Mouse (Mus musculus): ENCODE measurements at regions not wholly inside any gene's neighbourhood (a gene's known extent, or its start where the extent isn't known, plus 50 kb on each side); places are given as distances from the start of the nearest gene placed in this dataset.
"Not testable (repeated sequence)": the region's sequence is repeated elsewhere in the genome, so short reads cannot be mapped to it uniquely, and the experiment has no call there.

DNA sequence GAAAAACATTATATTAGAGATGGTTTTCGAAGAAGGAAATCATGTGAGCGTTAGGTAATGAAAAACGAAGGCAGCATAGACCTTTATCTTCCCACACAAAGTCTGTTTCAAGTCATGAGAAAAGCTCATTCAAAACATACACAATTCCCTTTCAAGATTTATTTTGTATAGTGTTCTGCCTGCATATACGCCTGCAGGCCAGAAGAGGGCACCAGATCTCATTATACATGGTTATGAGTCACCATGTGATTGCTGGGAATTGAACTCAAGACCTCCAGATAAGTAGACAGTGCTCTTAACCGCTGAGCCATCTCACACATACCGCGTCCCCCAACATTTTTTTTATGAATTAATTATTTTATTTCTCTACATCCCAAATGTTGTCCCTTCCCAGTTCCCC is 578.3 kb upstream of the Ccdc54 start:
- no peak for DNase-seq (ENCODE audit: low spot score)

- no peak for DNase-seq (ENCODE audit: low spot score)
Measured at GRCm38 (mm10) chr16:51160768-51161167, 569.8 kb upstream of the Ccdc54 start.

DNA sequence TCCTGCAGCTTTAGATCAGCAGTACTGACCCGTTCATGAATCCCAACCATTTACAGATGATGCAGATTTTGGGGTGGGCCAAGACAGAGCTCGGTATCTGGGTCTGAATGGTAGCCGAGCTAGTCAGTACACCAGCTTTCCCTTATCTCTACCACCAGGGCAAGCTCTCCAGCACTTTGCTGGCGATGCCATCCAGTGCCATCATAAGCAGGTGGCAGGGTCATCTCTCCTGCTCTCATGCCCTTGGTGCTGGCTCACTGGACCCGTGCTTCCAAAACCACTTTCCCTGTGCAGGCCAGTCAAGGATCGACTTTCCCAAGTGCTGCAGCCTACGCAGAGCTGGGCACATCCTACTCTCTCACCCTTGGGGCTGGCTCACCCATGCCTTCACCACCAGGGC is 547.6 kb upstream of the Ccdc54 start:
- DNase-seq (ENCODE audit: low spot score), result no peak

GRCm38 (mm10) chr16:51119835-51120234 is 528.9 kb upstream of the Ccdc54 start:
- DNase-seq (ENCODE audit: low spot score), result no peak

DNA sequence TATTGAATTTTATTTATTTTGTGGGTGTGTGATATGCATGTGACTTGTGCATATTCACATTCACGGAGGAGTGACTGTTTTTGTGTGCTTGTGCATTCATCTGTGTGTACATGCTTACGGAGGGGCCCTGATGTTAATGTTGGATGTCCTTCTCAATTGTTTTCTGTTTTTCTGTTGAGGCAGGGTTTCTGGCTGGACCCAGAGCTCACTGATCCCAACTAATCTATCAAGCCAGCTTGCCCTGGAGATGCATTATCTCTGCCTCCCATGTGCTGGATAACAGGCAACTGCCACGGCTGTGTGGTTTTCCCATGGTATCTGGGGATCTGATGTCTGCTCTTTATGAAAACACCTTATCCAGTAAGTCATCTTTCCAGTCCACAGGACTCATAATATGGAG is 527.4 kb upstream of the Ccdc54 start:
- DNase-seq (ENCODE audit: low spot score), result no peak

- DNase-seq (ENCODE audit: low spot score), result no peak
Measured at GRCm38 (mm10) chr16:51117836-51118235, 526.9 kb upstream of the Ccdc54 start.

DNA sequence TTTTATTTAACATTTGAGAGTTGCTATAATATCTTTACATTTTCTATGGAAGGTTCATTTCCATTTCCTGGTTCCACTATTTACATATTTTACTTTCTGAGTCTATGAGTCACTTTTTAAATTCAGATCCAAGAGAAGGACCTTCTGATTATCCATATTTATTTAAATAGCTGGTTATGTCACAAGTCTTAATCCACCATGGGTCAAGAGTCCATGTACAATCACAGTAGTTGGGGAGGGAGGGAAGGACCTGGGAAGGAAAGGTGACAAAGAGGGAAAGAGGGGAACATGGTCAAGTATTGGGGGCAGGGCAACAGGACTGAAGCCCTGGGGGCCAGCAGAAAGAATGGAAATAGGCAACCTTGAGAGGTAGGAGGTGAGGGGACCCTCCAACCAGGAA is 518.9 kb upstream of the Ccdc54 start:
- DNase-seq (ENCODE audit: low spot score), result no peak

- DNase-seq (ENCODE audit: low spot score), result no peak
Measured at GRCm38 (mm10) chr16:51107421-51107820, 516.5 kb upstream of the Ccdc54 start.

- DNase-seq (ENCODE audit: low spot score), result no peak
Measured at GRCm38 (mm10) chr16:51086556-51086955, 495.6 kb upstream of the Ccdc54 start.

GRCm38 (mm10) chr16:51080146-51080545 is 489.2 kb upstream of the Ccdc54 start:
- DNase-seq (ENCODE audit: low spot score), result no peak

- no peak for DNase-seq (ENCODE audit: low spot score)
Measured at GRCm38 (mm10) chr16:51048650-51049049, 457.7 kb upstream of the Ccdc54 start.

DNA sequence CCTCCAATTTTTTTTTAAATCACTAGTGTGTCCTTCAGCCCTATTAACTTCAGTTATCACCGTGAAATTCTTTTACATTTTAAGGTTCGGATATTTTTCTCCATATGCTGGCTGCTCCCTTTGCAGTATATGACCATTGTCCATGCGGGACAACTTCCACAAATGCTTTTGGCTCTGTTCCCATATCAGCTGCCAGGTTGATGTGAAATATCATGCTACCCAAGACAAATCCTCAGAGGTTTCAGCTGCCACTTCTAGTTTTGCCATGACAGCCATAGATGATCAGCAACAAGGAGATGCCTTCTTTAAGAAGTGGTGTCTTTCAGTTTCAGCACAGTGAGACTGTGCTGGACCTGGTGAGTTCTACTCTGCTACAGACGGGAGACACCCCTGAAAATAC is 457.2 kb upstream of the Ccdc54 start:
- no peak for DNase-seq (ENCODE audit: low spot score)

- DNase-seq (ENCODE audit: low spot score), result no peak
Measured at GRCm38 (mm10) chr16:51041311-51041710, 450.4 kb upstream of the Ccdc54 start.

GRCm38 (mm10) chr16:51002876-51003275 is 411.9 kb upstream of the Ccdc54 start:
- no peak for DNase-seq (ENCODE audit: low spot score)

DNA sequence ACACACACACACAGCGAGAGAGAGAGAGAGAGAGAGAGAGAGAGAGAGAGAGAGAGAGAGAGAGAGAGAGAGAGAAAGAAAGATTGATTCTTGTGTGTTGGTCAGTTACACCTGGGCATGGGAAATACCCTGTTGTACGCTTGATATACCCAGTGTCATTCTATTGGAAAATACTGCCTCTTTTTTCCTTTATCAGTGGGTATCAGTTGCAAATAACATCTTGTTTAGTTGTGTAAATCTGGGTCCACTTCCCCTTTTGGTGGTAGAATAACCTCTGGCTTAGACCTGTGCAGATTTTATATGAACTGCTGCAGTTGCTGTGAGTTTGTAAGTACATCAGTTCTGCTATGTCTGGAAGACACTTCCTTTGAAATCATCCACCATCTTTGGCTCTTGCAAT is 373.4 kb upstream of the Ccdc54 start:
- no peak for DNase-seq (ENCODE audit: low spot score)

DNA sequence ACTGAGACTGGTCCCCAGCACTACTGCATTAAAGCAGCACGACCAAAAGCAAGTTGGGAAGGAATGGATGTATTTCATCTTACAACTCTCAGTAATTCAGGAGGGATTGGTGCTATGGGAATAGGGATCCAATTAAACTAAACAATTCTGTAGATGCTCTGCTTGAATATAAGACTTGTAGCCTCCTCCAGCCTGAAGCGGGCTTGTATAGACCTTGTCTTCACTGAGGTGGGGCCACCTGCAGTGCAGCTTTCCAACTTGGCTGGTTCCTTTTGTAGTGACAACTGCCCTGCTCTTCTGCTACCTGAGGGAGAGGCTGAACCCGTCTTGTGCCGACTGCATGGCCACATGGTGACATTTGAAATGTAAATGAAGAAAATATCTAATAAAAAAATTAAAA is 353.1 kb upstream of the Ccdc54 start:
- no peak for DNase-seq (ENCODE audit: low spot score)

DNA sequence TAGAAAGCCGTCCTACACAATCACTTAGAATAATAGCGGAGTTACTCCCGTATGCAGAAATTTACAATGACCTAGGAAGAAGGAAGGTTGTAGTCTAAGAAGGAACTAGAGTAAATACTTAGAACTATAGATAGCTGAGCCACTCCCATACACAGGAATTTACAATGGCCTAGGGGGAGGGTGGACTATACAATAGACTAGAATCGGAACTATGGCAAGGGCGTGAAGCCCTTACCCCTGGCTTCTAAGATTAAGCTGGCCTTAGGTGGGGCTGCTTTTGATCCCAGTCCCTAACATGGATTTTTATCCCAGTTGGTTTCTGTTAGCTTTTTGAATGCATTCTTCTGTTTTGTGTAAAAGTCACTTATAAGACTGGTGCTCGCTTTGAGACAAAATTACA is 352.6 kb upstream of the Ccdc54 start:
- DNase-seq (ENCODE audit: low spot score), result not testable (repeated sequence)

DNA sequence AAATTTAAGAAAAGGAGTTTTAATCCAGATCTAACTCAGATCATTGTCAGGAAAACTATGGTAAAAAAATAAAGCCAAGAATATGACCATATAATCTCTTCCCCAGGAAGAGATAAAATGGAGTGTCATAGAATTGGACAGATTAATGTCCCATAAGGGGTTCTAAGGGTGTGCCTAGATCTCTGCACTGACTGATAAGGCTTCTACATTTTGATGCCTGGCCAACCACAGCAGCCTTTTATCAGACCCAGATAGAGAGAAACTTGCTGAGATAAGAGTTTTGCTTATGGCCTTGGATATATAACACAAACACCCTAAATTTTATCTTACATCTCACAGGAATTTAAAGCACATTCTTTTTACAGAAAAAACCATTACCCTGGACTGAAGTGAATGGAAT is 351.3 kb upstream of the Ccdc54 start:
- DNase-seq (ENCODE audit: low spot score), result no peak

GRCm38 (mm10) chr16:50939316-50939715 is 348.4 kb upstream of the Ccdc54 start:
- DNase-seq (ENCODE audit: low spot score), result no peak

DNA sequence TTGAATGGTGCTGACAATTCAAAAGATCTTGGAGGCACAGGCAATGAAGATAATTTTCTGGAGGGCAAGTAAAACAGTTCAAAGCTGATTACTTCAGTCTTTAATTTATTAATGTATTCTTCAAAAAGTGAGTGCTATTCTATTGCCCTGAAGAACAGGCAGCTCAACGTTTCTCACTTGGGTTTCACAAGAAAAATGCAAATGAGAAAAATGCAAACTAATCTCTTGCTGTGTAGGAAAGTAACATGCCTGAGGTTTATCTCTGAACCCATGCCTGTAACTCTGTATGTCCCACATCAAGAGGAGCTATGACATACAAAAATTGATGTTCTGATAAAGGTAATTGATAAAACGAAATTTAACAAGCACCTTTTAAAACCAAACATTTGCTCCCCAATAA is 316.8 kb upstream of the Ccdc54 start:
- DNase-seq (ENCODE audit: low spot score), result no peak

- no peak for DNase-seq (ENCODE audit: low spot score)
Measured at GRCm38 (mm10) chr16:50899151-50899550, 308.2 kb upstream of the Ccdc54 start.

- no peak for DNase-seq (ENCODE audit: low spot score)
Measured at GRCm38 (mm10) chr16:50877926-50878325, 287.0 kb upstream of the Ccdc54 start.

DNA sequence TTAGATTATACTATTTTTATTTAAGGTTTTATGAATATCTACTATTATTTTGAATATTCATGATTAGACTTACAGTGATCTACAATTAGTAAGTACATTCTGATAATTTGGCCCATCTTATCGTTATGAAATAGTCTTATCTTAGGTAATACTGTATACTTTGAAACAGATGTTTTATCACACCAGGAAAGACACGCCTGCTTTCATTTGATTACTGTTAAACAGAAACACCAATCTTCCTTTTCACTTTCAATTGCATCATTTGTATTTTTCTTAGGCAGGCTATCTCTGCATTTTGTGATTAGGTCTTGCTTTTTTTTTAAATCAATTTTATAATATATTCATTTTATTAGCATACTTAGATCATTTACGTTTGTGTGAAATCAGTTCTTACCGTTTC is 280.4 kb upstream of the Ccdc54 start:
- no peak for DNase-seq (ENCODE audit: low spot score)

DNA sequence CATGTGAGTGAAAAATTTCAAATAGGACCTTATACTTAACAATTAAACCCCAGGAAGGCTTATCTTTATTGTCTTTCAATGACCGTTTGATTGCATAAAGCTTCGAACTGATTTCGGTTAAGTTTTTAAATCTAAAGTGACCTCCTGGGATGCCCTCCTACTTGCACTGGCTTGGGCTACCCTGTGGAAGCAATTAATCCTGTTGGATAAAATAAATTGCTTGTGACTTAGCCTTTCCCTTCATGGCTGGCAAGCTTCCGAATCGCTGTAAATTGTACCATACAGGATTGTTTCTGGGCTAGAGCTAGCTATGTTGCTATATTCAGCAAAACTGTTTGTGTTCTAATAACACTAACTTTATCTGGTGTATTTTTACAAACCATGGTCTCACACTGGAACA is 272.6 kb upstream of the Ccdc54 start:
- no peak for DNase-seq (ENCODE audit: low spot score)

DNA sequence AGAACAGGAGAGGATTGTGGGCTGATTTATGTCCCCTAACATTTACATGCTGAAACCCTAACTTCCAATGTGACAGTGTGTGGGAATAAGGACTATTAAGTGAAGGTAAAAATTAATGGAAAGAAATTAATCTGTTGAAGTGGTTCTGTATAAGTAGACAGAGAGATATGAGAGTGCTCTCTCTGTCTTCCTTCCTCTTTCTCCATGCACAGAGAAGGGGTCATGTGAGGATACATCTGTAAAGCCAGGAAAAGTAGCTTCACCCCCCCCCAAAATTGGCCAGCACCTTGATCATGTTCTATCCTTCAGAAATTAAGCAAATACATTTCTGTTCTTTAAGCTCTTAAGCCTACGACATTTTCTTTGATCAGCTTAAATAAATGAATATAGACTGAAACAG is 268.6 kb upstream of the Ccdc54 start:
- no peak for DNase-seq (ENCODE audit: low spot score)
